Mouse (Mus musculus) liver, embryonic 16.5 days (tissue): Measurements from ENCODE around the gene Sult6b1. TPM values are rescaled to one million over a fixed set of nuclear protein-coding genes. Genes with fewer than 3 reads are reported as not detected.

Experiments used
- ATAC-seq: fragments of 200-750 bp; cut with Nextera tagmentation; 2 replicates; pipeline ENCODE4 v1.8.0; 2017; ENCODE audit warnings: low read depth, mild to moderate bottlenecking, moderate number of reproducible peaks, moderate library complexity
- H3K27ac ChIP-seq: fragments of 300-500 bp; sonication (generic); 2 replicates; pipeline ENCODE4 v1.5.1; 2014; ENCODE audit warnings: mild to moderate bottlenecking, low read length
- H3K27me3 ChIP-seq: fragments of 300-500 bp; sonication (generic); 2 replicates; pipeline ENCODE4 v1.6.1; 2014; ENCODE audit warnings: low read depth, low read length, mixed read lengths; ENCODE audit not compliant: control insufficient read depth, insufficient read depth
- H3K36me3 ChIP-seq: fragments of 300-500 bp; sonication (generic); 2 replicates; pipeline ENCODE4 v1.6.1; 2014; ENCODE audit warnings: mild to moderate bottlenecking; ENCODE audit not compliant: control insufficient read depth, insufficient read depth
- H3K4me1 ChIP-seq: fragments of 300-500 bp; sonication (generic); 2 replicates; pipeline ENCODE4 v1.6.1; 2014; ENCODE audit warnings: low read depth, low read length, mixed read lengths; ENCODE audit not compliant: control insufficient read depth
- H3K4me2 ChIP-seq: fragments of 300-500 bp; sonication (generic); 2 replicates; pipeline ENCODE4 v1.6.1; 2014; ENCODE audit warnings: low read depth, low read length, mixed read lengths
- H3K4me3 ChIP-seq: fragments of 300-500 bp; sonication (generic); 2 replicates; pipeline ENCODE4 v1.5.1; 2014; ENCODE audit warnings: low read depth, mild to moderate bottlenecking, low read length
- H3K9ac ChIP-seq: fragments of 300-500 bp; sonication (generic); 2 replicates; pipeline ENCODE4 v1.6.1; 2014; ENCODE audit warnings: low read depth, low read length
- H3K9me3 ChIP-seq: fragments of 300-500 bp; sonication (generic); replicated peaks from 2 replicates; pipeline ENCODE4 v1.6.1; 2016; ENCODE audit warnings: low read length; ENCODE audit not compliant: control insufficient read depth
- WGBS: fragments of 180-500 bp; shearing (Covaris S2); extraction: QIAGEN DNeasy Blood & Tissue Kit; methylation state at CpG from one replicate; pipeline ENCODE4 v1.1.7; 2014; ENCODE audit not compliant: insufficient replicate concordance; 5-methylcytosine and 5-hydroxymethylcytosine counted together
- polyA plus RNA-seq: library from polyadenylated mRNA; unstranded; fragments of >200 nt; fragmentation: Nextera tagmentation; extraction: Ambion mirVana; gene quantifications from 2 replicates; pipeline ENCODE4 v1.2.1, GENCODE M21; 2015

Sult6b1 gene
- polyA plus RNA-seq, 1 experiment from 2014 or later = not detected

DNA sequence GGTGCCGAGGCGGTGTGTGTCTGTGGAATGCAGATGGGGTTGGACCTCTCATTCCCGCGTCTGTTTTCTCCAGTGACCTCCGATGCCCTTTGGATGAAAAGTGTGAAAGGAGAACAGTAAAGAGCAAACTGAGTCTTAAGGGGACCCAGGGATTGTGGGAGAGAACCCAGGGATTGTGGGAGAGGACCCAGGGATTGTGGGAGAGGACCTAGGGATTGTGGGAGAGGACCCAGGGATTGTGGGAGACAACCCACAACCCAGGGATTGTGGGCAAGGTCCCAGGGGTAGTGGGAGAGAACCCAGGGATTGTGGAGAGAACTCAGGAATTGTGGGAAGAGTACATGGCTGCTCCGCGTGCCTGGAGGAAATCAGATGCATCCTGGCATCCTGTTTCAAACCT, 11.8 kb downstream of the Sult6b1 start:
- no peaks in the 10 kb centered on the region for H3K9me3 ChIP-seq
- no peak overlapping the region for H3K9ac ChIP-seq
- H3K27me3 ChIP-seq = no peaks in the 10 kb centered on the region
- no peak overlapping the region for H3K4me3 ChIP-seq
- no peaks in the 10 kb centered on the region for H3K4me1 ChIP-seq
- H3K36me3 ChIP-seq = no peaks in the 10 kb centered on the region
- no peak overlapping the region for H3K27ac ChIP-seq
- no peak overlapping the region for H3K4me2 ChIP-seq
- no peak for ATAC-seq
- WGBS = 63% methylated on average over 7 of the region's 7 CpGs

DNA sequence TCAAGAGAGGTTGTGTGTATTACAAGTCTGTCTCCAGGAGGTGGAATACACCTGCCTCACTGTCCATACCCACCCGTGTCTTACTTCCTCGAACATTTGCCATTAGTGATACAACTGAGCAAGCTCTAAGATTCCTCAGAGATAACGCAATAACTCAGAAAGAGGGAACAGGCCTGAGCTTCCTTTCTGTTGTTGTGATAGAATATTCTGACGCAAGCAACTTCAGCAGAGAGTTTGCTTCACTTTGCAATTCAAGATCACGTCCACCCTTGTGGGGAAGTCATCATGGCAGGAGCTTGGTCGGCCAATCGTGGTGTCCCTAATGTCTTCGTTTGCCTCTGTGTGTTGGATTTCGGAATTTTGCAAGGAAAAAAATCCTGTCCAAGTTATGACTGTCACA, 15.8 kb downstream of the Sult6b1 start:
- no peaks in the 10 kb centered on the region for H3K4me1 ChIP-seq
- ATAC-seq = peak; percentile 32; the same call in 1 of the 2 replicates
- WGBS = 54% methylated on average over 9 of the region's 9 CpGs

DNA sequence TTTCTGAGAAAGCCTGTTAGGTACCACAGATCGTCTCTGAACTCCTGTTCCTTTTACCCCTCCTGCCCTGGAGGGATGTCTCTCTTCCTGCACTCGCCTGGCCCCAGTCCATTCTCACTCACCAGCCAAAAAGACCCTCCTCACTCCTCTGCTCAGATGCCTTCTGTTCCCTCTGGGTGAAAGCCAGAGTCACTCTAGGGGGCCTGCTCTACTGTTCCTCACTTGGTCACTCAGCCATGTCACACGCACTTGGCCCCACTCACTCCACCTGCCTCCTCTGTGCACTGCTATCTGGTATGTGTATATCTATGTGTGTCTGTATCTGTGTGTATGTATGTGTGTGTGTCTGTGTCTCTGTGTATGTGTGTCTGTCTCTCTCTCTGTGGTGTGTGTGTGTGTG, 17.6 kb downstream of the Sult6b1 start:
- H3K4me3 ChIP-seq = no peak overlapping the region
- WGBS = 49% methylated on average over 3 of the region's 3 CpGs

More for the DNA sequence above, 15.8 kb downstream of the Sult6b1 start:
- Histone ChIP-seq H3K4me2 (no peak overlapping the region), H3K9ac (no peak overlapping the region), H3K4me3 (no peak overlapping the region), H3K27ac (no peak overlapping the region), H3K36me3 (no peaks in the 10 kb centered on the region), H3K27me3 (no peaks in the 10 kb centered on the region), H3K9me3 (no peaks in the 10 kb centered on the region)

DNA sequence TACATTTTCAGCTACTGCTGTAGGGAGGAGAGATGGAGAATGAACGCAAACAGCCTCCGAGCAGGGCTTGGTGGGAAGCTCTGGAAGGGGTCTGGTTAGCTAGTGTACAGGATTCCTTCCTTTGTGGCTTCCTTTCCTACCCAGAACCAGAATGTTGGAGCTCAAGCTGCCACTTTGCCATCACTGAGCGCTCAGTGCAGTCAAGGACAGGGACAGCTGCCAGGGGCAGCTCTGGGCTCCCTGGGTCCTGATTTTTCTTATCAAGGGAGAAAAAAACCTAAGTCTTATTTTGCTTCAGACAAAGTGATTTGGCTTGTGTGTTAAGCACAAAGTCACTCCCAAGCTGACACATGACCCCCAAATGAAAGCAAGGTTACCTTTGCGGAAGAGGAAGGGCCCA, 18.2 kb downstream of the Sult6b1 start:
- no peaks in the 10 kb centered on the region for H3K4me1 ChIP-seq
- H3K4me3 ChIP-seq = no peak overlapping the region
- no peak overlapping the region for H3K27ac ChIP-seq
- H3K9ac ChIP-seq = no peak overlapping the region
- H3K9me3 ChIP-seq = no peaks in the 10 kb centered on the region
- no peaks in the 10 kb centered on the region for H3K36me3 ChIP-seq
- no peaks in the 10 kb centered on the region for H3K27me3 ChIP-seq
- 69% methylated on average over 4 of the region's 4 CpGs for WGBS
- H3K4me2 ChIP-seq = no peak overlapping the region
- no peak for ATAC-seq

More for the DNA sequence above, 17.6 kb downstream of the Sult6b1 start:
- Histone ChIP-seq H3K4me2 (no peak overlapping the region), H3K9ac (no peak overlapping the region), H3K4me1 (no peaks in the 10 kb centered on the region), H3K36me3 (no peaks in the 10 kb centered on the region), H3K27me3 (no peaks in the 10 kb centered on the region), H3K9me3 (no peaks in the 10 kb centered on the region), H3K27ac (no peak overlapping the region)
- ATAC-seq = no peak

DNA sequence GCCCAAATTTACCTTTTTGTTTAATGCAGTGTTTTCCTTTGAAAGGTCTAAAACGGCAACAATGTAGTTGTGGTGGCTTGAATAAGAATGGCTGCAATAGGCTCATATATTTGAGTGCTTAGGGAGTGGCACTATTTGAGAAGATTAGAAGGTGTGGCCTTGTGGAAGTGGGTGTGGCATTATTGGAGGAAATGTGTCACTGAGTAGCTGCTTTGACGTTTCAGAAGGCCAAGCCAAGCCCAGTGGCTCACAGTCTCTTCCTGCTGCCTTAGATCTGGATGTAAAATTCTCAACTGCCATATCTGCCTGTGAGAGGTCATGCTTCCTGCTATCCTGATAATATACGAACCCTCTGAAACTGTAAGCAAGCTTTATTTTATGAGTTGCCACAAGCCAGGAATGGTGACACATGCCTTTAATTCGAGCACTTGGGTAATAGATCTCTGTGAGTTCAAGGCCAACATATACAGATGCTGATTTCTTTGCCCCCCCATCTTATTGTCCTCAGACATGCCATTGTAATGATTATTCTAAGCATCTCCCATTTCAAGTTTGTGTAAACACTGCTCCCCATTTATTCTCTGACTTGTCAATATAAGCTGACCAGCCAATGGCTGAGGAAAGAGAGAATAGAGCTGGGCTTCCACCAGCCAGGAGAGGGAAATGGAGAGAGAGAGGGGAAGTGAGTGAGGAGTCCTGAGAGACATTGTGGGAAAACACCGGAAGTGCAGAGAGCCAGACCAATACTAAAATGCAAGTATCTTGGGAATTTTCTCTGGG, 21.3 kb downstream of the Sult6b1 start:
- ATAC-seq = no peak
- no peak overlapping the region for H3K9ac ChIP-seq
- H3K4me1 ChIP-seq = peaks cover 14% of the 10 kb centered on the region
- H3K36me3 ChIP-seq = no peaks in the 10 kb centered on the region
- no peaks in the 10 kb centered on the region for H3K9me3 ChIP-seq
- H3K27ac ChIP-seq = no peak overlapping the region
- H3K27me3 ChIP-seq = no peaks in the 10 kb centered on the region
- 68% methylated on average over 5 of the region's 5 CpGs for WGBS
- no peak overlapping the region for H3K4me2 ChIP-seq
- H3K4me3 ChIP-seq = no peak overlapping the region

DNA sequence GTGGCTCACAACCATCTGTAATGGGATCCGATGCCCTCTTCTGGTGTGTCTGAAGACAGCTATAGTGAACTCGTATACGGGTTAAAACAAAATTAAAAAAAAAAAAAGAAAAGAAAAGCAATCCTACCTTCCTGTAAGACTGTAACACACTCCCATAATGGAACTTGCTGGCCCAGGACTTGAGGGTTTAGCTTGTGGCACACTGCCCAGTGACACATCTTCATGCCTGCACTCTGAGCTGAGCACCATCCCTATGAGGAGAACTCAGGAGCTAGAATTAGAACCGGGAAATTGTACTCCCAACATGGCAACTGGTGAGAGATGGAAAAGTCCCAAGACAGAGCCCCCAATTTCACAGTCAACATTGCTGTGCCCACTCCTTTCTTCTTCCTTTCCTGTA, 23.5 kb downstream of the Sult6b1 start:
- no peak overlapping the region for H3K27ac ChIP-seq
- H3K4me1 ChIP-seq = peaks cover 14% of the 10 kb centered on the region
- no peaks in the 10 kb centered on the region for H3K9me3 ChIP-seq
- WGBS = 83% methylated on average over 4 of the region's 4 CpGs
- H3K36me3 ChIP-seq = peaks cover 2% of the 10 kb centered on the region; the same call in 1 of the 2 replicates
- H3K4me3 ChIP-seq = no peak overlapping the region
- H3K9ac ChIP-seq = no peak overlapping the region
- no peak overlapping the region for H3K4me2 ChIP-seq
- no peaks in the 10 kb centered on the region for H3K27me3 ChIP-seq
- ATAC-seq = no peak

DNA sequence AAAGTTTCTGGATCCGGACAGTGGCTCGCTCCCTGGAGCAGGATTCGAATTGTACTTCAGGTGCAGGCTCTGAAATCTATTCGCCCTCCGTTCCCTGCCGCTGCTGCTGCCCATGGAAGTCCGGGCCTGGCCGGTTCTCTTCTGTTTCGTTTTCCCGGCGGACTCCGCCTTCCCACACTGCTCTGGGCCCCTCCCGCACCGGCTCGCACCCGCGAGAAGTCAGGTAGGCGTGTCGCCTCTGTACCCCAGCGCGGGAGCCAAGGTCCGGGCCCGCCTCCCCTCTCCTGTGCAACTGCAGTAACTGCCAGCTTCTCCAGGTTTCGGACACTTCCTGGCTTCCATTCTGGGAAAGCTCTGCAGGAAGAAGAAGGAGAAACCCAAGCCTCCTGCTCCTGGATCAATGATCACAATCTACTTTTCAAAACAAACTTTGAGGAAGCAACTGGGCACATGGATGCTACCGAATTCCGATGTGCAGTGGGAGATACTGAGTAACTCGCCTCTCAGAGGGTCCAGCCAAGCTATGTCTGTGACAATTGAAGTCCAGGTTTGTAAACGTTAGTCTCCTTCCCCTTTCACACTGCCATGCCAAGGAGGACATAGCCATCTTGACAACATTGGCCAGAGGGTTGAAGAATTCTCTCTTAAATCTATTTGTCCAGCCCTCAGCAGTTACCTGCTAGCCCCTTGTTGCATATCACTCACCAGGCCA, 24.2 kb downstream of the Sult6b1 start, which contains the start of gene Eif2ak2:
Eif2ak2 (minus strand) TSS at position 173 of the 712 bp plus-strand sequence.
- Histone ChIP-seq H3K4me3 (peak within 1 kb of the TSS; percentile 85), H3K27me3 (no peaks in the 10 kb centered on the region), H3K4me1 (peaks cover 14% of the 10 kb centered on the region), H3K9ac (peak within 1 kb of the TSS; percentile 81), H3K36me3 (peaks cover 4% of the 10 kb centered on the region; the same call in 1 of the 2 replicates), H3K27ac (peak within 1 kb of the TSS; percentile 74), H3K9me3 (no peaks in the 10 kb centered on the region), H3K4me2 (peak within 1 kb of the TSS; percentile 76)
- peak; percentile 100 for ATAC-seq
- whole genome bisulfite sequencing = under 1% methylated on average over 28 of the region's 28 CpGs

DNA sequence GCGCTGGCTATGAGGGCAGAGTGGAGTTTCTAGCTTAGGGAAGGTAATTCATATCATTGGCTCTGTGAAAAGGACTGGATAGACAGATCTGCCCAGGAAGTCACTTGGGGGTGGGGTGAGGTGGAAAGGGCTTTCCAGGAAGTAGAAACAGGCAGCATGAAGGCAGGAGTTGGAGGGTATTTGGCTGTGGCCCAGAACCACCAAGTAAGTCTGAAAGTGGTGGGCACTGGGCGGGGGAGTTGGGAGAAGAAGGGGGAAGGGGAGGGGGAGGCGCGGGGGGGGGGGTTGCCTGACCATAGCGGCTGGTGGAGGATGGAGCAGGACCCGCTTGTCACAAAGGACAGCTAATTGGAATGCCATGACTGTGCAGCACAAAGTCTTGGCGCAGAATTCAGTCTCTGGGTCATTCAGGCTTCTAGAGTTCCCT, 24.9 kb downstream of the Sult6b1 start:
- Histone ChIP-seq H3K4me2 (peak overlapping the region; percentile 76), H3K4me1 (peaks cover 14% of the 10 kb centered on the region), H3K4me3 (peak overlapping the region; percentile 85), H3K36me3 (peaks cover 4% of the 10 kb centered on the region; the same call in 1 of the 2 replicates), H3K27me3 (no peaks in the 10 kb centered on the region), H3K27ac (peak overlapping the region; percentile 74), H3K9ac (peak overlapping the region; percentile 81), H3K9me3 (no peaks in the 10 kb centered on the region)
- peak; percentile 37 for ATAC-seq
- 4% methylated on average over 5 of the region's 7 CpGs for WGBS

DNA sequence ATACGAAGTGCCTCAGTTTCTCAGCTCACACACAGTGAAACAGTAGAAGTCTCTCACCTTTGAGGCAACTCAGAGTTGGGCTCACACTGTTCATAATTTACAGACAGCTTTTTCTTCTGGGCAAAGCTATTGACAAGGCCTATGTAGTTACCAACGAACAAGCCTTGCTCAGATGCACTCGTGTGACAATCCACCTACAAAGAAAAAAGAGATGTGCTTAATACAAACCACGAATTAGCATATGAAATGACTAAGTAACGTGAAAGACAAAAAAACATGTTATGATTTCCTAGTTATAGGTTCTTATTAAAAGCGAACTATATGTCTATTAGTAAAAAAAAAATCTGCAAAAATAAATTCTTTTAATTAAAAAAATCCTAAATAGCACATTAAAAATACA, 32.9 kb downstream of the Sult6b1 start:
- Histone ChIP-seq H3K9ac (no peak overlapping the region), H3K4me3 (no peak overlapping the region), H3K9me3 (no peaks in the 10 kb centered on the region), H3K4me1 (no peaks in the 10 kb centered on the region), H3K27ac (no peak overlapping the region), H3K27me3 (no peaks in the 10 kb centered on the region), H3K4me2 (no peak overlapping the region), H3K36me3 (peaks cover 20% of the 10 kb centered on the region)
- WGBS = 76% methylated on average over 6 of the region's 6 CpGs
- no peak for ATAC-seq
